Mouse (Mus musculus): ENCODE measurements around the gene Gm6169. TPM values are rescaled to one million over a fixed set of nuclear protein-coding genes. Genes with fewer than 3 reads are reported as not detected.

Gm6169 gene
- total and polyA plus RNA-seq, 3 experiments: 3.9 to 17.6 (median 4.4) TPM

- Histone ChIP-seq H3K27ac (ENCODE audit: insufficient read depth, low read depth) (no peak overlapping the region), H3K9ac (ENCODE audit: insufficient read depth, low read depth) (no peak overlapping the region), H3K27me3 (replicated peaks) (no peaks in the 10 kb centered on the region), H3K4me3 (replicated peaks in 1 of 3; ENCODE audit: low read depth in 2 of 3, low read length in 2 of 3, poor library complexity in 1 of 3) (no peak overlapping the region), H3K36me3 (replicated peaks in 1 of 2; ENCODE audit: control insufficient read depth in 1 of 2, insufficient read depth in 1 of 2, low read length in 1 of 2) (no peaks in the 10 kb centered on the region), H3K4me1 (ENCODE audit: control insufficient read depth in 1 of 2, insufficient read depth in 2 of 2) (peaks cover 0 to 5% of the 10 kb centered on the region in 2 experiments; a peak in 2 of 4 replicates), H3K9me3 (replicated peaks; ENCODE audit: low read length) (no peaks in the 10 kb centered on the region), H3K4me2 (ENCODE audit: insufficient read depth, low read depth, poor library complexity, severe bottlenecking) (no peak overlapping the region), H3K79me2 (replicated peaks; ENCODE audit: control insufficient read depth, extremely low read depth, insufficient read depth, poor library complexity, severe bottlenecking) (no peaks in the 10 kb centered on the region)
- TF ChIP-seq JUN (IDR thresholded peaks at IDR 0.05; ENCODE audit: insufficient read depth, low read depth, low read length) (no peak), MAZ (IDR thresholded peaks at IDR 0.05; ENCODE audit: low read depth, low read length) (no peak), NELFE (IDR thresholded peaks at IDR 0.05; ENCODE audit: low read depth, low read length) (no peak), ZNF384 (IDR thresholded peaks at IDR 0.05; ENCODE audit: low read depth, low read length) (no peak), BHLHE40 (IDR thresholded peaks at IDR 0.05; ENCODE audit: low read depth, low read length) (no peak), ZC3H11A (IDR thresholded peaks at IDR 0.05; ENCODE audit: low read depth, low read length) (no peak), USF2 (conservative IDR thresholded peaks at IDR 0.05; ENCODE audit: low read depth, low read length) (no peak), ETS1 (conservative IDR thresholded peaks at IDR 0.05; ENCODE audit: low read depth, low read length) (no peak), PAX5 (IDR thresholded peaks at IDR 0.05; ENCODE audit: low read length) (no peak), MAFK (IDR thresholded peaks at IDR 0.05; ENCODE audit: insufficient replicate concordance, low read length) (no peak), POLR2AphosphoS2 (IDR thresholded peaks at IDR 0.05; ENCODE audit: low read depth, low read length) (no peak), ELF1 (IDR thresholded peaks at IDR 0.05; ENCODE audit: low read depth, low read length) (no peak), SIN3A (IDR thresholded peaks at IDR 0.05; ENCODE audit: low read length) (no peak), IRF4 (IDR thresholded peaks at IDR 0.05; ENCODE audit: low read depth, low read length) (no peak)
- dilution Hi-C loops (cut with MboI; ENCODE audit: extremely low pct_ligation_motif_present, extremely low pct_unique_long_range_greater_than_20kb, low sequenced_read_pairs): no loop called here
- in situ Hi-C loops (cut with MboI; ENCODE audit: low pct_ligation_motif_present, low pct_unique_long_range_greater_than_20kb, low sequenced_read_pairs): no loop called here
- DNase-seq (ENCODE audit: extremely low read depth): no peak
Observed at GRCm38 (mm10) chr13:97062151-97062550, 36.9 kb downstream of the Gm6169 start.

- TF ChIP-seq USF2 (conservative IDR thresholded peaks at IDR 0.05; ENCODE audit: low read depth, low read length) (no peak), SMC3 (IDR thresholded peaks at IDR 0.05; ENCODE audit: low read depth, low read length) (no peak), ELF1 (IDR thresholded peaks at IDR 0.05; ENCODE audit: low read depth, low read length) (no peak), KAT2A (IDR thresholded peaks at IDR 0.05; ENCODE audit: insufficient replicate concordance, low read length) (no peak), MAZ (IDR thresholded peaks at IDR 0.05; ENCODE audit: low read depth, low read length) (no peak), JUND (conservative IDR thresholded peaks at IDR 0.05; ENCODE audit: low read depth, low read length) (no peak), BHLHE40 (IDR thresholded peaks at IDR 0.05; ENCODE audit: low read depth, low read length) (no peak), ZC3H11A (IDR thresholded peaks at IDR 0.05; ENCODE audit: low read depth, low read length) (no peak), USF1 (IDR thresholded peaks at IDR 0.05; ENCODE audit: low read depth, low read length) (no peak), CHD1 (IDR thresholded peaks at IDR 0.05; ENCODE audit: low read depth, low read length) (no peak), RAD21 (IDR thresholded peaks at IDR 0.05; ENCODE audit: low read depth, low read length) (no peak)
- Histone ChIP-seq H3K9me3 (replicated peaks; ENCODE audit: low read length) (no peaks in the 10 kb centered on the region), H3K4me2 (ENCODE audit: insufficient read depth, low read depth, poor library complexity, severe bottlenecking) (no peak overlapping the region), H3K27ac (ENCODE audit: insufficient read depth, low read depth) (no peak overlapping the region), H3K9ac (ENCODE audit: insufficient read depth, low read depth) (no peak overlapping the region), H3K79me2 (replicated peaks; ENCODE audit: control insufficient read depth, extremely low read depth, insufficient read depth, poor library complexity, severe bottlenecking) (no peaks in the 10 kb centered on the region), H3K4me1 (ENCODE audit: control insufficient read depth in 1 of 2, insufficient read depth in 2 of 2) (peaks cover 0 to 5% of the 10 kb centered on the region in 2 experiments; a peak in 2 of 4 replicates), H3K27me3 (replicated peaks) (no peaks in the 10 kb centered on the region), H3K36me3 (replicated peaks in 1 of 2; ENCODE audit: control insufficient read depth in 1 of 2, insufficient read depth in 1 of 2, low read length in 1 of 2) (no peaks in the 10 kb centered on the region), H3K4me3 (replicated peaks in 1 of 3; ENCODE audit: low read depth in 2 of 3, low read length in 2 of 3, poor library complexity in 1 of 3) (no peak overlapping the region)
- dilution Hi-C loops (cut with MboI; ENCODE audit: extremely low pct_ligation_motif_present, extremely low pct_unique_long_range_greater_than_20kb, low sequenced_read_pairs) (no loop called here), in situ Hi-C loops (cut with MboI; ENCODE audit: low pct_ligation_motif_present, low pct_unique_long_range_greater_than_20kb, low sequenced_read_pairs) (no loop called here)
- no peak for DNase-seq (ENCODE audit: extremely low read depth)
Observed at GRCm38 (mm10) chr13:97060331-97060730, 38.7 kb downstream of the Gm6169 start.

All from CH12.LX (cell line).